7 mouse cellular contexts compared by ENCODE assay signal in the genomic region with DNA sequence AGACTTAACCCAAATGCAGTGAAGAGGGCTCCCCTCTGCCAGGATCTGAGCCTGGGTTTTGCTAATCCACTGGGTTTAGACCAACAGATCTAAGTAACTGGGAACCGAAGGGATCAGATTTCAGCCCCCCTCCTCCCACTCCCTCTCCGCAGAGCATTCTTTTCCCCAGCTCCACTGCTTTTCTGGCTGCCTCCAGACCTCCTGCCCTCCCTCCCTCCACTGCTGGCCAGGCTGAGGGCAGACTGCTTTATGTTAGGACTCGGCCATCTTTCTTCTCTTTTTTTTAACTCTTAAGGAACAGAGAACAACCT.
DNase-seq lines count a peak whose midpoint lies in the region; ATAC-seq and TF ChIP-seq lines count a peak whose summit lies in the region.

No protein-coding gene starts in this region.

- peak overlapping the region; percentile 90 for H3K27ac ChIP-seq in heart, embryonic 13.5 days (replicated peaks)
- peak overlapping the region; percentile 66 for H3K27ac ChIP-seq in neural tube, embryonic 15.5 days (replicated peaks)
- no peak overlapping the region for H3K27ac ChIP-seq in cerebellum, adult 2 months (ENCODE audit: insufficient read depth, low read length)

- no peak for TF ChIP-seq POLR2A in cerebellum, adult 2 months (IDR thresholded peaks at IDR 0.05; ENCODE audit: borderline replicate concordance, insufficient read depth, low read length)

- 6% methylated on average over 3 of the region's 3 CpGs for WGBS in heart, embryonic 13.5 days
- WGBS in neural tube, embryonic 15.5 days = 6% methylated on average over 3 of the region's 3 CpGs
- WGBS in cerebellum, adult 2 months = 56% methylated on average over 3 of the region's 3 CpGs

- peak overlapping the region; percentile 51 for H3K4me2 ChIP-seq in heart, embryonic 13.5 days
- no peak overlapping the region for H3K4me2 ChIP-seq in neural tube, embryonic 15.5 days

- peak; percentile 51 for ATAC-seq in heart, embryonic 13.5 days (ENCODE audit: extremely low read depth, insufficient number of reproducible peaks, low FRiP score, low TSS enrichment)
- peak; percentile 48; the same call in 1 of the 2 replicates for ATAC-seq in neural tube, embryonic 15.5 days (ENCODE audit: low FRiP score)
- ATAC-seq in monocyte, adult 5-6 weeks (replicated peaks; ENCODE audit: insufficient number of reproducible peaks, low FRiP score, low TSS enrichment, poor library complexity, severe bottlenecking) = no peak

- peak; percentile 68 for DNase-seq in ES-CJ7 (ENCODE audit: low read depth, low spot score)
- peak; percentile 20 for DNase-seq in WW6 (ENCODE audit: low read depth, low spot score)
- peak; percentile 37 to 53 for DNase-seq in kidney, postnatal 36 days
- DNase-seq in cerebellum, adult 2 months = no peak

- H3K4me3 ChIP-seq in heart, embryonic 13.5 days = no peak overlapping the region
- H3K4me3 ChIP-seq in neural tube, embryonic 15.5 days (replicated peaks) = no peak overlapping the region
- H3K4me3 ChIP-seq in cerebellum, adult 2 months (replicated peaks; ENCODE audit: insufficient read depth, low read depth, low read length) = no peak overlapping the region

- H3K9ac ChIP-seq in heart, embryonic 13.5 days = peak overlapping the region; percentile 51
- H3K9ac ChIP-seq in neural tube, embryonic 15.5 days (replicated peaks) = no peak overlapping the region

- H3K27me3 ChIP-seq in heart, embryonic 13.5 days (replicated peaks) = peaks cover 32% of the 10 kb centered on the region
- no peaks in the 10 kb centered on the region for H3K27me3 ChIP-seq in neural tube, embryonic 15.5 days (replicated peaks)
- no peaks in the 10 kb centered on the region for H3K27me3 ChIP-seq in cerebellum, adult 2 months (ENCODE audit: control insufficient read depth, insufficient read depth, low read length)

- peaks cover 14% of the 10 kb centered on the region for H3K36me3 ChIP-seq in heart, embryonic 13.5 days
- no peaks in the 10 kb centered on the region for H3K36me3 ChIP-seq in neural tube, embryonic 15.5 days

- peaks cover 53% of the 10 kb centered on the region for H3K4me1 ChIP-seq in heart, embryonic 13.5 days
- H3K4me1 ChIP-seq in neural tube, embryonic 15.5 days = peaks cover 39% of the 10 kb centered on the region
- no peaks in the 10 kb centered on the region for H3K4me1 ChIP-seq in cerebellum, adult 2 months (ENCODE audit: control insufficient read depth, insufficient read depth, low read length)

- H3K9me3 ChIP-seq in heart, embryonic 13.5 days = no peaks in the 10 kb centered on the region
- H3K9me3 ChIP-seq in neural tube, embryonic 15.5 days (replicated peaks) = no peaks in the 10 kb centered on the region

- TF ChIP-seq CTCF in cerebellum, adult 2 months (IDR thresholded peaks at IDR 0.05; ENCODE audit: borderline replicate concordance, insufficient read depth, low read depth, low read length) = no peak

Comparison
In these comparisons a context has a peak if more than half of its experiments do, and no peak if none do; other contexts are left out.
1. DNase-seq: peak in ES-CJ7 (single experiment), WW6 (single experiment) and kidney, postnatal 36 days (2 of 2); none in cerebellum, adult 2 months (0 of 2).